16 mouse cellular contexts compared by ENCODE assay signal in the genomic region with DNA sequence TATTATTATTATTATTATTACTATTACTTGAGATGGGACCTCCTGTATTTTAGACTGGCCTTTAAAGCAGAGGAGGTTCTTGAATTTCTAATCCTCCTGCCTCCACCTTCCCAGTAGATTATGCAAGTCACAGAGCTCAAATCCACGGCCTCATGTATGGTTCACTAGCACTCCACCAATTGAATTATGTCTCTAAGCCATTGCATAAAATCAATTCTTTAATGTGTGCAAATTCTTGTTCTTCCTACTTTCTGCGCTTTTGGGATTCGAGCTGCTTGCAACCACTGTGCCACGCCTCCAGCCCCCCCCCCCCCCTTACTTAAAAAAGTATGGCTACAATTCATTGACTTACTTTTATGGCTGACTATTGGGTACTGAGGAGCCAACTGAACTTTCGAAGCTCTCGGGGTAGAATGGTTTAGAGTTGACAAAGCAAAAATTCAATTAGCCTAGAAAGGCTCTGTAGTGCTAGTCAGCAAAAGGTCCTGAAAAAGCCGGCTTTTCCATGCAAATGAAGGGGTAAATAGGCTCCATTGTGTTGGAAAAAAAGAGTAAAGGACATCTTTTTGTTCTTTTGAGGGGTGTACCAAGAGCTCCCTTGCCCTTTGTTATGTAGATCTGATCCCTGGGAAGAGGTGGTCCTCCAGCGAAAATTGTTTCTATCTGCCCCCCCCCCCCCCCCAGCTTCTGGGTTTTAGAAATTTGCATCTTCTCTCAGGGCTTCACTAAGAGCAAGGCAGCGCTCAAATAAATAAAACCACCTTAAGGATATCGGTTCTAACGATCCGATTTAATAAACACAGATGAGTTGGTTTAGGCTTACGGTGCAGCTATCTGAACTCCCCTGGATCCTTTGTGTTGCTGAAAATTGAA. TPM values are rescaled to one million over a fixed set of nuclear protein-coding genes. Genes with fewer than 3 reads are reported as not detected.
DNase-seq lines count a peak whose midpoint lies in the region; ATAC-seq lines count a peak whose summit lies in the region.
"Had no signal": no experiment of that assay in that cellular context is flagged by ENCODE, and none has a peak within 500 bp of the region (broad histone marks: within the 10 kb centered on the region; RNA-seq: fewer than 3 reads in every experiment).

No protein-coding gene starts in this region.

- no peak overlapping the region for H3K27ac ChIP-seq in hindbrain, embryonic 12.5 days
- no peak overlapping the region for H3K27ac ChIP-seq in midbrain, embryonic 15.5 days
- H3K27ac ChIP-seq: heart, embryonic 10.5 days; kidney, embryonic 15.5 days; limb, embryonic 10.5 days; liver, embryonic 15.5 days; stomach, postnatal 0 days had no signal

- H3K9ac ChIP-seq in hindbrain, embryonic 12.5 days = no peak overlapping the region
- H3K9ac ChIP-seq in midbrain, embryonic 15.5 days = no peak overlapping the region
- H3K9ac ChIP-seq: kidney, embryonic 15.5 days; liver, embryonic 15.5 days had no signal

- peak overlapping the region; percentile 24 for H3K4me2 ChIP-seq in hindbrain, embryonic 12.5 days (replicated peaks)
- peak overlapping the region; percentile 18; the same call in 1 of the 2 replicates for H3K4me2 ChIP-seq in midbrain, embryonic 15.5 days
- H3K4me2 ChIP-seq: kidney, embryonic 15.5 days; liver, embryonic 15.5 days had no signal

- no peaks in the 10 kb centered on the region for H3K36me3 ChIP-seq in hindbrain, embryonic 12.5 days
- no peaks in the 10 kb centered on the region for H3K36me3 ChIP-seq in midbrain, embryonic 15.5 days (replicated peaks)
- H3K36me3 ChIP-seq: heart, embryonic 10.5 days; kidney, embryonic 15.5 days; limb, embryonic 10.5 days; liver, embryonic 15.5 days had no signal

- 11% methylated on average over 13 of the region's 13 CpGs for WGBS in hindbrain, embryonic 12.5 days
- 7% methylated on average over 13 of the region's 13 CpGs for WGBS in midbrain, embryonic 15.5 days

- H3K4me1 ChIP-seq in hindbrain, embryonic 12.5 days = peaks cover 16% of the 10 kb centered on the region
- peaks cover 10% of the 10 kb centered on the region; the same call in 1 of the 2 replicates for H3K4me1 ChIP-seq in midbrain, embryonic 15.5 days
- H3K4me1 ChIP-seq: liver, embryonic 15.5 days had no signal

- no peaks in the 10 kb centered on the region for H3K27me3 ChIP-seq in hindbrain, embryonic 12.5 days
- H3K27me3 ChIP-seq in midbrain, embryonic 15.5 days (replicated peaks) = no peaks in the 10 kb centered on the region
- H3K27me3 ChIP-seq: liver, embryonic 15.5 days had no signal

- DNase-seq in R1 (ENCODE audit: low read depth, low spot score) = peak; percentile 99
- DNase-seq in embryo, embryonic 9.5 days (ENCODE audit: extremely low spot score) = peak; percentile 22
- no peak for DNase-seq in layer of hippocampus, adult 8-10 months (ENCODE audit: low spot score in 2 of 2)
- no peak for DNase-seq in cerebellum, postnatal 10 days
- no peak for DNase-seq in urinary bladder, postnatal 14 days (ENCODE audit: low spot score)
- no peak for DNase-seq in adipocyte (ENCODE audit: low spot score)
- DNase-seq: cerebellum, adult 9-10 months; lung, postnatal 36 days; spleen, adult 18-20 months had no signal

- no peaks in the 10 kb centered on the region for H3K9me3 ChIP-seq in hindbrain, embryonic 12.5 days (replicated peaks)
- H3K9me3 ChIP-seq in midbrain, embryonic 15.5 days = no peaks in the 10 kb centered on the region
- H3K9me3 ChIP-seq: heart, embryonic 10.5 days; kidney, embryonic 15.5 days; limb, embryonic 10.5 days; liver, embryonic 15.5 days had no signal

- peak; percentile 75 for ATAC-seq in hindbrain, embryonic 12.5 days (ENCODE audit: low FRiP score)
- ATAC-seq in midbrain, embryonic 15.5 days (replicated peaks) = 0 out of 2 replicates have a peak, but pooled peaks have one; percentile 27

- H3K4me3 ChIP-seq in hindbrain, embryonic 12.5 days = no peak overlapping the region
- no peak overlapping the region for H3K4me3 ChIP-seq in midbrain, embryonic 15.5 days
- H3K4me3 ChIP-seq: heart, embryonic 10.5 days; kidney, embryonic 15.5 days; limb, embryonic 10.5 days; liver, embryonic 15.5 days had no signal

RNA-seq across cellular contexts. Expression of gene Lrig1, which starts 50.5 kb away (rescaled TPM):
- polyA plus RNA-seq in hindbrain, embryonic 12.5 days (2016; fragmentation: Nextera tagmentation; extraction: Ambion mirVana) = 23.9 and 24.3 TPM in 2 replicates
- polyA plus RNA-seq in midbrain, embryonic 15.5 days (2015; fragmentation: Nextera tagmentation; extraction: Ambion mirVana) = 16.0 and 18.7 TPM in 2 replicates
- 10 to 100 TPM; 25.4 to 44.9 (median 33.5) TPM for total RNA-seq in layer of hippocampus, adult 8-10 months (2022)

Comparison
In these comparisons a context has a peak if more than half of its experiments do, and no peak if none do; other contexts are left out.
1. DNase-seq: peak in R1 (single experiment) and embryo, embryonic 9.5 days (single experiment); none in layer of hippocampus, adult 8-10 months (0 of 2), cerebellum, postnatal 10 days (0 of 2), urinary bladder, postnatal 14 days (single experiment) and adipocyte (single experiment).